Comparison of ENCODE assay signal across 10 mouse cellular contexts in genomic region chr6:149442884-149443283, GRCm38 (mm10). TPM values are rescaled to one million over a fixed set of nuclear protein-coding genes. Genes with fewer than 3 reads are reported as not detected.
DNase-seq lines count a peak whose midpoint lies in the region; ATAC-seq lines count a peak whose summit lies in the region.
"Had no signal": no experiment of that assay in that cellular context is flagged by ENCODE, and none has a peak within 500 bp of the region (broad histone marks: within the 10 kb centered on the region; RNA-seq: fewer than 3 reads in every experiment).

No protein-coding gene starts in this region.

- 0 out of 2 replicates have a peak, but pooled peaks cover 4% of the 10 kb centered on the region for H3K4me1 ChIP-seq in hindbrain, embryonic 12.5 days
- H3K4me1 ChIP-seq in neural tube, embryonic 14.5 days (ENCODE audit: control insufficient read depth, insufficient read depth, low read length) = no peaks in the 10 kb centered on the region; the same call in 1 of the 2 replicates
- H3K4me1 ChIP-seq: limb, embryonic 13.5 days had no signal

- DNase-seq in layer of hippocampus, adult 9-10 months (ENCODE audit: low spot score) = peak; percentile 13
- no peak for DNase-seq in layer of hippocampus, adult 8-10 months (ENCODE audit: low spot score in 2 of 2)
- DNase-seq in cerebellum, postnatal 10 days = peak; percentile 68 to 72
- no peak for DNase-seq in c-Kit-positive CD71-positive TER-119-positive erythroid progenitor cells, embryonic 14.5 days (ENCODE audit: low spot score)
- DNase-seq in adrenal gland, postnatal 25 days = no peak
- DNase-seq in thymus, postnatal 14 days = no peak
- DNase-seq: layer of hippocampus, adult 9-11 months had no signal

- no peaks in the 10 kb centered on the region for H3K27me3 ChIP-seq in hindbrain, embryonic 12.5 days
- H3K27me3 ChIP-seq in neural tube, embryonic 14.5 days (ENCODE audit: control insufficient read depth, insufficient read depth, low read length) = no peaks in the 10 kb centered on the region
- H3K27me3 ChIP-seq: limb, embryonic 13.5 days had no signal

- H3K27ac ChIP-seq in hindbrain, embryonic 12.5 days = no peak overlapping the region
- H3K27ac ChIP-seq in neural tube, embryonic 14.5 days (ENCODE audit: low read depth, low read length) = no peak overlapping the region
- H3K27ac ChIP-seq: limb, embryonic 13.5 days had no signal

- H3K9ac ChIP-seq in hindbrain, embryonic 12.5 days = no peak overlapping the region
- no peak overlapping the region for H3K9ac ChIP-seq in neural tube, embryonic 14.5 days (replicated peaks; ENCODE audit: low read depth, low read length)
- H3K9ac ChIP-seq: limb, embryonic 13.5 days had no signal

- no peaks in the 10 kb centered on the region for H3K9me3 ChIP-seq in hindbrain, embryonic 12.5 days (replicated peaks)
- H3K9me3 ChIP-seq in neural tube, embryonic 14.5 days (ENCODE audit: control insufficient read depth, low read length) = no peaks in the 10 kb centered on the region
- H3K9me3 ChIP-seq: limb, embryonic 13.5 days had no signal

- peak; percentile 89 for ATAC-seq in hindbrain, embryonic 12.5 days (ENCODE audit: low FRiP score)
- ATAC-seq in neural tube, embryonic 14.5 days (ENCODE audit: low read depth) = peak; percentile 77; the same call in 1 of the 2 replicates

- no peak overlapping the region for H3K4me2 ChIP-seq in hindbrain, embryonic 12.5 days (replicated peaks)
- H3K4me2 ChIP-seq in neural tube, embryonic 14.5 days (ENCODE audit: low read depth, low read length) = no peak overlapping the region
- H3K4me2 ChIP-seq: limb, embryonic 13.5 days had no signal

- no peaks in the 10 kb centered on the region for H3K36me3 ChIP-seq in hindbrain, embryonic 12.5 days
- H3K36me3 ChIP-seq in neural tube, embryonic 14.5 days (ENCODE audit: control insufficient read depth, insufficient read depth, low read length) = no peaks in the 10 kb centered on the region
- H3K36me3 ChIP-seq: limb, embryonic 13.5 days had no signal

- H3K4me3 ChIP-seq in hindbrain, embryonic 12.5 days = no peak overlapping the region
- no peak overlapping the region for H3K4me3 ChIP-seq in neural tube, embryonic 14.5 days (ENCODE audit: low read depth, low read length)
- H3K4me3 ChIP-seq: limb, embryonic 13.5 days had no signal

- WGBS in hindbrain, embryonic 12.5 days = 30% methylated on average over 1 of the region's 1 CpGs
- 19% methylated on average over 1 of the region's 1 CpGs for WGBS in neural tube, embryonic 14.5 days

RNA-seq across cellular contexts. Expression of gene Bicd1, which starts 34.2 kb away (rescaled TPM):
- total RNA-seq in layer of hippocampus, adult 8-10 months (2022) = 10 to 100 TPM; 46.6 to 53.3 (median 50.9) TPM
- polyA plus RNA-seq in hindbrain, embryonic 12.5 days (2016; fragmentation: Nextera tagmentation; extraction: Ambion mirVana) = 28.0 and 31.2 TPM in 2 replicates
- 57.3 and 63.7 TPM in 2 replicates for polyA plus RNA-seq in neural tube, embryonic 14.5 days (2014; fragmentation: Nextera tagmentation; extraction: Ambion mirVana)
- total RNA-seq in adrenal gland, postnatal 25 days (2021) = 3.5 and 6.0 TPM in 2 replicates

Comparison
In these comparisons a context has a peak if more than half of its experiments do, and no peak if none do; other contexts are left out.
1. DNase-seq: peak in layer of hippocampus, adult 9-10 months (single experiment) and cerebellum, postnatal 10 days (2 of 2); none in layer of hippocampus, adult 8-10 months (0 of 2), c-Kit-positive CD71-positive TER-119-positive erythroid progenitor cells, embryonic 14.5 days (single experiment), adrenal gland, postnatal 25 days (single experiment) and thymus, postnatal 14 days (single experiment).